Mouse (Mus musculus): ENCODE results near the gene Lrrn1.

GRCm38 (mm10) chr6:107577309-107577708, 47.7 kb downstream of the Lrrn1 start:
- no peak for TF ChIP-seq POLR2A (IDR thresholded peaks at IDR 0.05; ENCODE audit: extremely low read depth, insufficient read depth, low read length)
- no peak for TF ChIP-seq CTCF (IDR thresholded peaks at IDR 0.05; ENCODE audit: low read depth, low read length)
